Mouse (Mus musculus) cerebellum, postnatal 36 days (tissue): ENCODE measurements around the gene Wsb1.

Source experiments
- DNase-seq, 2 experiments: peaks; one replicate each; pipeline ENCODE4 v3.0.0; 2021 to 2022; ENCODE audit warnings: mixed read lengths in 2 of 2

Wsb1 gene

GRCm38 (mm10) chr11:79214015-79214418 lies 40.5 kb downstream of the Wsb1 start:
- DNase-seq, result peak; percentile 91 to 92

GRCm38 (mm10) chr11:79209882-79210471 lies 44.5 kb downstream of the Wsb1 start:
- no peak for DNase-seq

- no peak for DNase-seq
Observed at GRCm38 (mm10) chr11:79209113-79209512, 45.4 kb downstream of the Wsb1 start.

- DNase-seq, result no peak
Observed at GRCm38 (mm10) chr11:79208462-79208861, 46.0 kb downstream of the Wsb1 start.

- no peak for DNase-seq
Observed at GRCm38 (mm10) chr11:79207691-79208090, 46.8 kb downstream of the Wsb1 start.

GRCm38 (mm10) chr11:79204444-79204843 lies 50.0 kb downstream of the Wsb1 start:
- DNase-seq, result no peak

- DNase-seq, result no peak
Observed at GRCm38 (mm10) chr11:79200502-79200901, 54.0 kb downstream of the Wsb1 start.

GRCm38 (mm10) chr11:79198562-79198961 lies 55.9 kb downstream of the Wsb1 start:
- no peak for DNase-seq

- no peak for DNase-seq
Observed at GRCm38 (mm10) chr11:79197846-79198235, 56.6 kb downstream of the Wsb1 start.

GRCm38 (mm10) chr11:79196876-79197845 lies 57.3 kb downstream of the Wsb1 start:
- DNase-seq, result no peak

GRCm38 (mm10) chr11:79196196-79196869 lies 58.1 kb downstream of the Wsb1 start:
- DNase-seq, result no peak

- no peak for DNase-seq
Observed at GRCm38 (mm10) chr11:79192176-79192575, 62.3 kb downstream of the Wsb1 start.

GRCm38 (mm10) chr11:79191214-79191613 lies 63.3 kb downstream of the Wsb1 start:
- no peak for DNase-seq

- no peak for DNase-seq
Observed at GRCm38 (mm10) chr11:79190257-79190656, 64.2 kb downstream of the Wsb1 start.
